Mouse (Mus musculus) stomach, embryonic 16.5 days (tissue): ENCODE data around the gene Dhx37. TPM values are rescaled to one million over a fixed set of nuclear protein-coding genes. Genes with fewer than 3 reads are reported as not detected.
A peak's percentile ranks its signal among the peaks of the same experiment; 100 is the strongest.
"Not testable (repeated sequence)": the region's sequence is repeated elsewhere in the genome, so short reads cannot be mapped to it uniquely, and the experiment has no call there.

ENCODE experiments used
- ATAC-seq: fragments of 200-750 bp; cut with Nextera tagmentation; 2 replicates; pipeline ENCODE4 v1.8.0; 2017; ENCODE audit warnings: moderate number of reproducible peaks, moderate TSS enrichment; ENCODE audit not compliant: insufficient read depth, low FRiP score
- H3K27ac ChIP-seq: fragments of 300-500 bp; sonication (generic); 2 replicates; pipeline ENCODE4 v1.5.1; 2014; ENCODE audit warnings: low read length
- H3K27me3 ChIP-seq: fragments of 300-500 bp; sonication (generic); 2 replicates; pipeline ENCODE4 v1.6.1; 2014; ENCODE audit warnings: low read length, control low read depth, mixed read lengths; ENCODE audit not compliant: control insufficient read depth, insufficient read depth
- H3K36me3 ChIP-seq: fragments of 300-500 bp; sonication (generic); 2 replicates; pipeline ENCODE4 v1.6.1; 2014; ENCODE audit warnings: low read length; ENCODE audit not compliant: control insufficient read depth, insufficient read depth
- H3K4me1 ChIP-seq: fragments of 300-500 bp; sonication (generic); 2 replicates; pipeline ENCODE4 v1.6.1; 2014; ENCODE audit warnings: low read length, control low read depth, mixed read lengths; ENCODE audit not compliant: control insufficient read depth, insufficient read depth
- H3K4me2 ChIP-seq: fragments of 300-500 bp; sonication (generic); 2 replicates; pipeline ENCODE4 v1.6.1; 2014; ENCODE audit warnings: low read depth, low read length, mixed read lengths
- H3K4me3 ChIP-seq: fragments of 300-500 bp; sonication (generic); replicated peaks from 2 replicates; pipeline ENCODE4 v1.5.1; 2014; ENCODE audit warnings: mild to moderate bottlenecking, low read length
- H3K9ac ChIP-seq: fragments of 300-500 bp; sonication (generic); 2 replicates; pipeline ENCODE4 v1.6.1; 2014; ENCODE audit warnings: low read length
- H3K9me3 ChIP-seq: fragments of 300-500 bp; sonication (generic); replicated peaks from 2 replicates; pipeline ENCODE4 v1.6.1; 2016; ENCODE audit warnings: low read length, control low read depth; ENCODE audit not compliant: control insufficient read depth
- WGBS: fragments of 180-500 bp; shearing (Covaris S2); extraction: QIAGEN DNeasy Blood & Tissue Kit; methylation state at CpG from one replicate; pipeline ENCODE4 v1.1.7; 2014; 5-methylcytosine and 5-hydroxymethylcytosine counted together
- polyA plus RNA-seq: library from polyadenylated mRNA; unstranded; fragments of >200 nt; fragmentation: Nextera tagmentation; extraction: Ambion mirVana; gene quantifications from 2 replicates; pipeline ENCODE4 v1.2.1, GENCODE M21; 2015

The Dhx37 gene
- polyA plus RNA-seq, 1 experiment from 2014 or later, result 8.4 TPM

GRCm38 (mm10) chr5:125419124-125419523 is 14.8 kb downstream of the Dhx37 start:
- no peaks in the 10 kb centered on the region for H3K9me3 ChIP-seq
- no peak for ATAC-seq
- no peak overlapping the region for H3K4me3 ChIP-seq
- 81% methylated on average over 11 of the region's 11 CpGs for WGBS
- H3K27me3 ChIP-seq, result no peaks in the 10 kb centered on the region
- no peaks in the 10 kb centered on the region for H3K4me1 ChIP-seq
- no peak overlapping the region for H3K9ac ChIP-seq
- H3K4me2 ChIP-seq, result no peak overlapping the region
- no peak overlapping the region for H3K27ac ChIP-seq
- H3K36me3 ChIP-seq, result peaks cover 51% of the 10 kb centered on the region

GRCm38 (mm10) chr5:125418636-125419035 is 15.3 kb downstream of the Dhx37 start:
- no peak overlapping the region for H3K27ac ChIP-seq
- no peak for ATAC-seq
- peaks cover 46% of the 10 kb centered on the region for H3K36me3 ChIP-seq
- no peaks in the 10 kb centered on the region for H3K27me3 ChIP-seq
- no peak overlapping the region for H3K4me2 ChIP-seq
- WGBS, result 90% methylated on average over 12 of the region's 12 CpGs
- H3K4me1 ChIP-seq, result no peaks in the 10 kb centered on the region
- no peak overlapping the region for H3K9ac ChIP-seq
- no peaks in the 10 kb centered on the region for H3K9me3 ChIP-seq
- H3K4me3 ChIP-seq, result no peak overlapping the region

GRCm38 (mm10) chr5:125416183-125416582 is 17.7 kb downstream of the Dhx37 start:
- no peak for ATAC-seq
- Histone ChIP-seq H3K27ac (no peak overlapping the region), H3K4me1 (no peaks in the 10 kb centered on the region), H3K9ac (no peak overlapping the region), H3K36me3 (peaks cover 33% of the 10 kb centered on the region), H3K4me3 (no peak overlapping the region), H3K27me3 (no peaks in the 10 kb centered on the region), H3K4me2 (no peak overlapping the region), H3K9me3 (no peaks in the 10 kb centered on the region)
- WGBS, result 89% methylated on average over 8 of the region's 8 CpGs

- H3K27ac ChIP-seq, result no peak overlapping the region
- 82% methylated on average over 4 of the region's 4 CpGs for WGBS
- H3K9ac ChIP-seq, result no peak overlapping the region
- no peaks in the 10 kb centered on the region for H3K9me3 ChIP-seq
- peaks cover 9% of the 10 kb centered on the region for H3K4me1 ChIP-seq
- ATAC-seq, result no peak
- H3K36me3 ChIP-seq, result peaks cover 20% of the 10 kb centered on the region; the same call in 1 of the 2 replicates
- no peak overlapping the region for H3K4me3 ChIP-seq
- H3K4me2 ChIP-seq, result no peak overlapping the region
- no peaks in the 10 kb centered on the region for H3K27me3 ChIP-seq
Observed at GRCm38 (mm10) chr5:125413763-125414162, 20.2 kb downstream of the Dhx37 start.

- not testable (repeated sequence) for H3K4me3 ChIP-seq, ATAC-seq, H3K9ac ChIP-seq, H3K27me3 ChIP-seq, H3K4me1 ChIP-seq, H3K4me2 ChIP-seq, H3K27ac ChIP-seq, H3K9me3 ChIP-seq
- peaks cover 16% of the 10 kb centered on the region; the same call in 1 of the 2 replicates for H3K36me3 ChIP-seq
- 87% methylated on average over 8 of the region's 8 CpGs for WGBS
Observed at GRCm38 (mm10) chr5:125412536-125412935, 21.4 kb downstream of the Dhx37 start.

GRCm38 (mm10) chr5:125411972-125412530 is 21.9 kb downstream of the Dhx37 start:
- no peaks in the 10 kb centered on the region for H3K9me3 ChIP-seq
- H3K4me3 ChIP-seq, result no peak overlapping the region
- WGBS, result 62% methylated on average over 5 of the region's 5 CpGs
- no peak overlapping the region for H3K4me2 ChIP-seq
- H3K27me3 ChIP-seq, result no peaks in the 10 kb centered on the region
- H3K27ac ChIP-seq, result no peak overlapping the region
- H3K36me3 ChIP-seq, result peaks cover 16% of the 10 kb centered on the region; the same call in 1 of the 2 replicates
- H3K9ac ChIP-seq, result no peak overlapping the region
- H3K4me1 ChIP-seq, result peaks cover 13% of the 10 kb centered on the region
- no peak for ATAC-seq

GRCm38 (mm10) chr5:125409348-125410090 is 24.4 kb downstream of the Dhx37 start:
- 11% methylated on average over 20 of the region's 20 CpGs for WGBS
- Histone ChIP-seq H3K27me3 (no peaks in the 10 kb centered on the region), H3K36me3 (no peaks in the 10 kb centered on the region), H3K4me3 (peak overlapping the region; percentile 48), H3K4me2 (peak overlapping the region; percentile 57), H3K9me3 (no peaks in the 10 kb centered on the region), H3K9ac (peak overlapping the region; percentile 59; the same call in 1 of the 2 replicates), H3K4me1 (peaks cover 18% of the 10 kb centered on the region), H3K27ac (0 out of 2 replicates have a peak overlapping the region, but pooled peaks have one; percentile 34)
- ATAC-seq, result no peak

- peaks cover 18% of the 10 kb centered on the region for H3K4me1 ChIP-seq
- peak overlapping the region; percentile 57 for H3K4me2 ChIP-seq
- no peaks in the 10 kb centered on the region for H3K9me3 ChIP-seq
- peak overlapping the region; percentile 48 for H3K4me3 ChIP-seq
- H3K36me3 ChIP-seq, result no peaks in the 10 kb centered on the region
- H3K9ac ChIP-seq, result peak overlapping the region; percentile 59; the same call in 1 of the 2 replicates
- whole genome bisulfite sequencing, result under 1% methylated on average over 13 of the region's 13 CpGs
- H3K27me3 ChIP-seq, result no peaks in the 10 kb centered on the region
- 0 out of 2 replicates have a peak overlapping the region, but pooled peaks have one; percentile 34 for H3K27ac ChIP-seq
- ATAC-seq, result peak; percentile 38; the same call in 1 of the 2 replicates
Observed at GRCm38 (mm10) chr5:125408842-125409241, 25.1 kb downstream of the Dhx37 start.

- WGBS, result 66% methylated on average over 14 of the region's 14 CpGs
- no peaks in the 10 kb centered on the region for H3K9me3 ChIP-seq
Observed at GRCm38 (mm10) chr5:125407910-125408575, 25.9 kb downstream of the Dhx37 start.

More at GRCm38 (mm10) chr5:125407910-125408575, 25.9 kb downstream of the Dhx37 start:
- Histone ChIP-seq H3K4me1 (peaks cover 18% of the 10 kb centered on the region), H3K27me3 (no peaks in the 10 kb centered on the region), H3K36me3 (no peaks in the 10 kb centered on the region), H3K4me2 (no peak overlapping the region), H3K9ac (no peak overlapping the region), H3K4me3 (no peak overlapping the region), H3K27ac (no peak overlapping the region)
- ATAC-seq, result no peak
